Mouse (Mus musculus): ENCODE data around the gene Cmah. TPM values are rescaled to one million over a fixed set of nuclear protein-coding genes. Genes with fewer than 3 reads are reported as not detected.

Gene Cmah
- total RNA-seq (2021): 1 to 10 TPM; 3.6 TPM
- long read RNA-seq, experiment 1: 0 reads
- long read RNA-seq, experiment 2, partial matches to known transcripts: 0 of 1 reads
- long read RNA-seq, experiment 2, other reads (novel, unspliced or antisense): 1 of 1 reads

GRCm38 (mm10) chr13:24327201-24327600 is at the start of gene Cmah:
TSS of gene Cmah (plus strand) at chr13:24327404.
- DNase-seq (ENCODE audit: low spot score in 2 of 2): no peak

- no peak for DNase-seq (ENCODE audit: low spot score in 2 of 2)
Observed at GRCm38 (mm10) chr13:24279407-24279761, 47.8 kb upstream of the Cmah start.

DNA sequence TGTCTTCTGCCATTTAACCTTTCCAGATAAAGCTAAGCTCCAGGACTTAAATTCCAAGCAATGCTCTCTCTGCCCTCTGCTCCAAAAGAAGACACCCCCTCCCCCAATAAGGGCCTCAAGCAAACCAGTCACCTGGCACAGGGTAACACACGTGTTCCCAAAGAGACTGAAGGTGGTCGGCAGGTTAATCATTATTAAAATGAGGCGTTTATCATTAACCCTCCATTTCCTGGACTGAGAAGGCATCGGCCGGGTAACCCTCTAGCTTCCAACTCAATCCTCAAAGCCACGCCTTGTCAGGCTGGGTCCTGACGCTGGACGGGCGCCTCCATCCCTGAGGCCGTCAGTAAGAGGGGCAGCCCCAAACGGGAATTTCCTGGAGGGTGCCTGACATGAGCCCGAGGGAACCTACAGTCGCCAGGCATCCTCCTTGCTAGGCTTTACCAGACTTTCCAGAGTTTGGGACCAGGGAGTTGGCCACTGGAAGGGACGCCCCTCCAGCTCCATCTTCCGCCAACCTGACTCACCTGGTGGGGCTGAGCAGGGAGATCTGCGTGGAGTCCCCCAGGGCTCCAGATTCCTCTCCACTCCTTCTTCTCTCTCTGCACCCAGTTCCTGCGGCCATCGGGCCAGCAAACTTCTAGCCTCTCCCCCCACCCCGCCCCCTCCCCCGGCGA is 47.3 kb upstream of the Cmah start:
- DNase-seq (ENCODE audit: low spot score in 2 of 2): peak in 1 of 2 experiments; percentile 17

GRCm38 (mm10) chr13:24280439-24281431 is 46.5 kb upstream of the Cmah start, which contains the start of gene Carmil1:
TSS of gene Carmil1 (minus strand) at chr13:24280795.
- DNase-seq (ENCODE audit: low spot score in 2 of 2): peak; percentile 60 to 79

DNA sequence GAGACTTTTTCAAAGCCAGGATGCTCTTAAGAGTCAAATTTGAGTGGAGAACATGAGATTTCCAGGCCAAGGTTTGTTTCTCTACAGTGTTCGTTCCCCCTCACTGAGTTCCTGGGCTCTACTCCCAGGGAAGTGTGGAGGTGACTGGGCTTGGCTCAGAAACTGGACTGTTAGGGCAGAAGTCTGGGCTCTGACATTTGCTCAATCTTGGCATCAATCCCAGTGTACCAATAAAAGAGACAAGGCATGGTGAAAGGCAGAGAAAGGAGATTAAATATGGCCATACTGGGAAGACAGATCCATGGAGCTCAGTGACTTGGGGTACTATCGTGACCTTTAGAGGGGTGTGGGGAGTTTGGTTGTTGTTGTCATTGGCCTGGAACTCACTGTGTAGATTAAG is 39.8 kb upstream of the Cmah start:
- no peak for DNase-seq (ENCODE audit: low spot score in 2 of 2)

- peak in 1 of 2 experiments; percentile 31 for DNase-seq (ENCODE audit: low spot score in 2 of 2)
Observed at GRCm38 (mm10) chr13:24297252-24297651, 30.0 kb upstream of the Cmah start.

GRCm38 (mm10) chr13:24305486-24305885 is 21.7 kb upstream of the Cmah start:
- DNase-seq (ENCODE audit: low spot score in 2 of 2): no peak

GRCm38 (mm10) chr13:24306248-24306647 is 21.0 kb upstream of the Cmah start:
- no peak for DNase-seq (ENCODE audit: low spot score in 2 of 2)

GRCm38 (mm10) chr13:24311011-24311940 is 15.9 kb upstream of the Cmah start:
- DNase-seq (ENCODE audit: low spot score in 2 of 2): no peak

- DNase-seq (ENCODE audit: low spot score in 2 of 2): no peak
Observed at GRCm38 (mm10) chr13:24316563-24316962, 10.6 kb upstream of the Cmah start.

DNA sequence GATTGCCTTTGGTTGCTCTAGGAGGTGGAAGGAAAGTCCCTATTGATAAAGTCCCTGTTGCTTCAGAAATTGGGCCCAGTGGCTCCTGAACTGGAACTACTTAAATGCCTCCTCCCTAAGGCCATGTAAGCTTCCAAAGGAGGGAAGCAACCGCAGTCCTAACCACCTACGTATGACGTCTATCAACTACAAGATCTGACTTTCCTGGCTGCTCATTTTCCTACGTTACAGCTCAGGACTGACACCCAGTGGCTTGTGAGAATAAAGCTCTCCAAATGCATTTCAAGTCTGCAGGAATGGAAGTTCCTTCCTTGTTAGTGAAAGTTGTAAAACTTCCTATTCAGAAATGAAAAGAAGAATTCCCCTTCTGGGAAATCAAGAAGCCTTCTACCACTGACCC is 8.6 kb upstream of the Cmah start:
- DNase-seq (ENCODE audit: low spot score in 2 of 2): no peak

GRCm38 (mm10) chr13:24321313-24321712 is 5.9 kb upstream of the Cmah start:
- DNase-seq (ENCODE audit: low spot score in 2 of 2): no peak

DNA sequence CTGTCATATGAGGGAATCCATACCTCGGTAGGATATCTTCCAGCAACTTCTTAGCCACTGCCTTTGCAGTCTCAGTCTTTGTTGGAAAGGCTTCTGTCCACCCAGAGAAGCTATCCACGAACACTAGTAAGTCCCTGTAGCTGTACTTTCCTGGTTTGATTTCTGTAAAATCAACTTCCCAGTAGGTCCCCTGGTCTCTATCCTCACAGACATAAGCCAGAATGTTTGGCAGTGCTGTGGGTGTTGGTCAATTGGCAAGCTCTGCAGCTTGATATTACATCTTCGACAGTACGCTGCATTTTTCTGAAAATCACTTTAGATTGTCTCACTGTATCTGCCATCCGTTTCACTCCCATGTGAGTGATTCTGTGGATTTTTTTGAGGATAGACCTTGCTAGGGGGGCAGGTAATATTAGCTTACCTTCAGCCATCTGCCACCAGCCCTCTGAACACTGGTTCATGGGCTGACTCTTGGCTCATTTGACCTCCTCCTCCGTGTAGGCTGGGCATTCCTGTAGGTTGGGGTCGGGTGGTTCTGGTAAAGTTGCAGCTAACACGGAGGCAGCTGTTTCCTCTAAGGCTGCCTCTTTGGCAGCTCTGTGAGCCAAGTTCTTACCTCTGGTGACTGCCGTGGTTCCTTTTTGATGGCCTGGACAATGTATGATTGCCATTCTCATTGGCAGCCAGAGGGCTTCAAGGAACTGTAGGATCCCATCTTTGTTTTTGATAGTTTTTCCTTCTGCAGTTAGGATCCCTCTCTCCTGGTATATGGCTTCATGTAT is 1.0 kb downstream of the Cmah start:
- no peak for DNase-seq (ENCODE audit: low spot score in 2 of 2)

DNA sequence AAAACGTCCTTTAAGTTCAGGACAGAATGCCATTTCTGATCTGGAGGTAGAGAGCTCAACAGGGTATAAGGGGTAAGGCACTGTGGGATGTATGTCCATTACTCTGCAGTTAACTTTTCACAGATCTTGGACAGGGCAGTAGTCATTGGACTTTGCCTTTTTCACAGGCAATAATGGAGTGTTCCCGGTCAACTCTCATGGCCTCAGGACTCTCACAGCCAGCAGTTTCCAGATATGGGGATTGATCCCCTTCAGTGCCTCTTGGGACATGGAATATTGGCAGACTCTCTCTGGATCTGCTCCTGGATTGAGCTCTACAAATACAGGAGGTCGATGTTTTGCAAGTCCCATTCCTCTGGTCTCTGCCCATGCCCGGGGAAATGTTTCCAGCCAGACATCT is 2.9 kb downstream of the Cmah start:
- no peak for DNase-seq (ENCODE audit: low spot score in 2 of 2)

GRCm38 (mm10) chr13:24330836-24331523 is 3.8 kb downstream of the Cmah start:
- no peak for DNase-seq (ENCODE audit: low spot score in 2 of 2)

DNA sequence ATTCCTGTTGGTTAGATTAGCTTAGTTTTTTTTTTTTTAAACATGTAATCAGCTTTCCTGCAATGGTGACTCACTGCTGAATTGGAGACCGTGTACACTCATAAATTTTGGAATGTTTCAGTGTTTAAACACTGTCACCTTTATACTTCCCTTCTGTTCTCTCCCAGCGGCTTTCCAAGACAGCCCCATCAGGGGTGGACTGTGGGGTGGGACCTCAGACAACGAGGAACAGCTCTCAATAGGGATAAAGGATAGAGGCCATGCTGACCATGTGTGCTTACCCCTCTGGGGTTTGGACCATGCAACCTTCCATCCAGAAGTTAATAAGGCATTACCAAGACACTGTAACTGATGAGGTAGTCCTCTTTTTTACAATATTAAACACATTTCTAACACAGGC is 5.3 kb downstream of the Cmah start:
- DNase-seq (ENCODE audit: low spot score in 2 of 2): no peak

DNA sequence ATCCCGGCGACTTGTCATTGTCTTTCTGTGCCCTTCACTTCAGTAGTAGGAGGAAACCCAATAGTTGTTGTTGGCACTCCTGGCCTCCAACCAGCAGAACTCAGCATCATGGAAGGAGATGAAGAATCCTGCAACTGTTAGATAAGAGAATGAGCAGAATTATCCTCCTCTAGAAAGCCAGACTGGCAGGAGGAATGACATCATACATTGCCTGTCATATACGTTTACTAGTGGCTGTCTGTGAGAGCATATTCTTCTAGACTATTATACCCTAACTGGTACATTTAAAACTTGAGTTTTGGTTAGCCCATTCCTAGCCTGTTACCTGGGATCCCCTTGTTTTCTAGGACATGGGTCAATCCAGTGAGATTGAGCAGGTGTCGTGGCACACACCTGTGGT is 9.6 kb downstream of the Cmah start:
- no peak for DNase-seq (ENCODE audit: low spot score in 2 of 2)

DNA sequence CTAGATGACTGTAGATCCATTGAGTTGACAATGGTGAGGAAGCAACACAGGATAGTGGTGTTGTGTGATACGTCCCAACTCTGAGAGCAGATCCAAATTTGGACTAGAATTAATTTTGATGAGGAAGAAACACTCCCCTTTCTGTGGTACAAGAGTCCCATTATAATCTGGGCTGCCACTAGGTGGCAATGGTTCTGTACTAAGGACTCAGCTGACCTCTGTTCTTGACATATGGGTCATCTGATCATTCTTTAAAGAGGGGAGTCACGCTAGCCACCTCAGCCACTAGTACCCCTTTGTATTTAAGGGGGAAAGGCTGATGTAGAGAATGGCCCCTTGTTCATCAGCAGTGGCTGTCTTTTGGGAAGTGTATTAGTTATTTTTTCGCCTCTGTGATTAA is 10.7 kb downstream of the Cmah start:
- peak in 1 of 2 experiments; percentile 32 for DNase-seq (ENCODE audit: low spot score in 2 of 2)

- peak in 1 of 2 experiments; percentile 34 for DNase-seq (ENCODE audit: low spot score in 2 of 2)
Observed at GRCm38 (mm10) chr13:24338343-24338861, 11.2 kb downstream of the Cmah start.

All from gastrocnemius, postnatal 4 days (tissue).